Mouse (Mus musculus): ENCODE data around the gene Qrich2. TPM values are rescaled to one million over a fixed set of nuclear protein-coding genes. Genes with fewer than 3 reads are reported as not detected.

Qrich2 gene
- polyA plus RNA-seq, 1 experiment: 1.3 TPM

- TF ChIP-seq POLR2A (IDR thresholded peaks at IDR 0.05; ENCODE audit: insufficient read depth, low read length): no peak
- no peak for TF ChIP-seq EP300 (IDR thresholded peaks at IDR 0.05; ENCODE audit: insufficient read depth, low read depth, low read length)
- no peak for TF ChIP-seq CTCF (IDR thresholded peaks at IDR 0.05; ENCODE audit: low read depth, low read length)
- Histone ChIP-seq H3K4me1 (ENCODE audit: control insufficient read depth, insufficient read depth, low read length) (no peaks in the 10 kb centered on the region), H3K36me3 (ENCODE audit: control insufficient read depth, insufficient read depth, low read length, poor library complexity, severe bottlenecking) (no peaks in the 10 kb centered on the region), H3K27me3 (ENCODE audit: control insufficient read depth, insufficient read depth, low read length, poor library complexity, severe bottlenecking) (no peaks in the 10 kb centered on the region), H3K9ac (ENCODE audit: low read depth, poor library complexity, severe bottlenecking) (no peak overlapping the region), H3K27ac (ENCODE audit: insufficient read depth, low read length) (no peak overlapping the region), H3K4me3 (ENCODE audit: low read depth, low read length) (no peak overlapping the region), H3K9me3 (replicated peaks; ENCODE audit: control insufficient read depth, insufficient read depth, low read length, poor library complexity, severe bottlenecking) (no peaks in the 10 kb centered on the region)
These were observed 42.6 kb upstream of the Qrich2 start for GRCm38 (mm10) chr11:116508689-116509088.

GRCm38 (mm10) chr11:116506151-116506875 lies 40.3 kb upstream of the Qrich2 start:
- no peaks in the 10 kb centered on the region for H3K9me3 ChIP-seq (replicated peaks; ENCODE audit: control insufficient read depth, insufficient read depth, low read length, poor library complexity, severe bottlenecking)
- no peak for TF ChIP-seq EP300 (IDR thresholded peaks at IDR 0.05; ENCODE audit: insufficient read depth, low read depth, low read length)
- TF ChIP-seq CTCF (IDR thresholded peaks at IDR 0.05; ENCODE audit: low read depth, low read length): no peak
- TF ChIP-seq POLR2A (IDR thresholded peaks at IDR 0.05; ENCODE audit: insufficient read depth, low read length): no peak
- no peak overlapping the region for H3K4me3 ChIP-seq (ENCODE audit: low read depth, low read length)
- H3K27ac ChIP-seq (ENCODE audit: insufficient read depth, low read length): no peak overlapping the region
- H3K4me1 ChIP-seq (ENCODE audit: control insufficient read depth, insufficient read depth, low read length): no peaks in the 10 kb centered on the region
- H3K9ac ChIP-seq (ENCODE audit: low read depth, poor library complexity, severe bottlenecking): no peak overlapping the region
- no peaks in the 10 kb centered on the region for H3K36me3 ChIP-seq (ENCODE audit: control insufficient read depth, insufficient read depth, low read length, poor library complexity, severe bottlenecking)
- H3K27me3 ChIP-seq (ENCODE audit: control insufficient read depth, insufficient read depth, low read length, poor library complexity, severe bottlenecking): no peaks in the 10 kb centered on the region

GRCm38 (mm10) chr11:116505573-116505972 lies 39.5 kb upstream of the Qrich2 start:
- H3K9me3 ChIP-seq (replicated peaks; ENCODE audit: control insufficient read depth, insufficient read depth, low read length, poor library complexity, severe bottlenecking): no peaks in the 10 kb centered on the region
- no peak overlapping the region for H3K27ac ChIP-seq (ENCODE audit: insufficient read depth, low read length)
- no peak overlapping the region for H3K4me3 ChIP-seq (ENCODE audit: low read depth, low read length)
- H3K9ac ChIP-seq (ENCODE audit: low read depth, poor library complexity, severe bottlenecking): no peak overlapping the region
- TF ChIP-seq CTCF (IDR thresholded peaks at IDR 0.05; ENCODE audit: low read depth, low read length) (no peak), EP300 (IDR thresholded peaks at IDR 0.05; ENCODE audit: insufficient read depth, low read depth, low read length) (no peak), POLR2A (IDR thresholded peaks at IDR 0.05; ENCODE audit: insufficient read depth, low read length) (no peak)
- no peaks in the 10 kb centered on the region for H3K27me3 ChIP-seq (ENCODE audit: control insufficient read depth, insufficient read depth, low read length, poor library complexity, severe bottlenecking)
- no peaks in the 10 kb centered on the region for H3K4me1 ChIP-seq (ENCODE audit: control insufficient read depth, insufficient read depth, low read length)
- no peaks in the 10 kb centered on the region for H3K36me3 ChIP-seq (ENCODE audit: control insufficient read depth, insufficient read depth, low read length, poor library complexity, severe bottlenecking)

GRCm38 (mm10) chr11:116504516-116504915 lies 38.5 kb upstream of the Qrich2 start:
- no peaks in the 10 kb centered on the region for H3K4me1 ChIP-seq (ENCODE audit: control insufficient read depth, insufficient read depth, low read length)
- H3K4me3 ChIP-seq (ENCODE audit: low read depth, low read length): peak overlapping the region; percentile 46
- no peaks in the 10 kb centered on the region for H3K36me3 ChIP-seq (ENCODE audit: control insufficient read depth, insufficient read depth, low read length, poor library complexity, severe bottlenecking)
- no peaks in the 10 kb centered on the region for H3K27me3 ChIP-seq (ENCODE audit: control insufficient read depth, insufficient read depth, low read length, poor library complexity, severe bottlenecking)
- H3K27ac ChIP-seq (ENCODE audit: insufficient read depth, low read length): no peak overlapping the region
- peak overlapping the region; percentile 6; the same call in 1 of the 2 replicates for H3K9ac ChIP-seq (ENCODE audit: low read depth, poor library complexity, severe bottlenecking)
- TF ChIP-seq EP300 (IDR thresholded peaks at IDR 0.05; ENCODE audit: insufficient read depth, low read depth, low read length): no peak
- no peaks in the 10 kb centered on the region for H3K9me3 ChIP-seq (replicated peaks; ENCODE audit: control insufficient read depth, insufficient read depth, low read length, poor library complexity, severe bottlenecking)

- Histone ChIP-seq H3K4me3 (ENCODE audit: low read depth, low read length) (no peak overlapping the region), H3K27me3 (ENCODE audit: control insufficient read depth, insufficient read depth, low read length, poor library complexity, severe bottlenecking) (no peaks in the 10 kb centered on the region), H3K4me1 (ENCODE audit: control insufficient read depth, insufficient read depth, low read length) (no peaks in the 10 kb centered on the region), H3K9ac (ENCODE audit: low read depth, poor library complexity, severe bottlenecking) (no peak overlapping the region), H3K9me3 (replicated peaks; ENCODE audit: control insufficient read depth, insufficient read depth, low read length, poor library complexity, severe bottlenecking) (no peaks in the 10 kb centered on the region), H3K36me3 (ENCODE audit: control insufficient read depth, insufficient read depth, low read length, poor library complexity, severe bottlenecking) (no peaks in the 10 kb centered on the region), H3K27ac (ENCODE audit: insufficient read depth, low read length) (no peak overlapping the region)
- TF ChIP-seq POLR2A (IDR thresholded peaks at IDR 0.05; ENCODE audit: insufficient read depth, low read length) (no peak), CTCF (IDR thresholded peaks at IDR 0.05; ENCODE audit: low read depth, low read length) (peak; percentile 7)
These were observed 35.1 kb upstream of the Qrich2 start for GRCm38 (mm10) chr11:116501005-116501746.

- TF ChIP-seq POLR2A (IDR thresholded peaks at IDR 0.05; ENCODE audit: insufficient read depth, low read length) (no peak), EP300 (IDR thresholded peaks at IDR 0.05; ENCODE audit: insufficient read depth, low read depth, low read length) (no peak), CTCF (IDR thresholded peaks at IDR 0.05; ENCODE audit: low read depth, low read length) (no peak)
- Histone ChIP-seq H3K9ac (ENCODE audit: low read depth, poor library complexity, severe bottlenecking) (peak overlapping the region; percentile 57; the same call in 1 of the 2 replicates), H3K4me3 (ENCODE audit: low read depth, low read length) (no peak overlapping the region)
These were observed 33.0 kb upstream of the Qrich2 start for GRCm38 (mm10) chr11:116499018-116499417.

More at GRCm38 (mm10) chr11:116499018-116499417, 33.0 kb upstream of the Qrich2 start:
- no peaks in the 10 kb centered on the region for H3K9me3 ChIP-seq (replicated peaks; ENCODE audit: control insufficient read depth, insufficient read depth, low read length, poor library complexity, severe bottlenecking)
- no peaks in the 10 kb centered on the region for H3K36me3 ChIP-seq (ENCODE audit: control insufficient read depth, insufficient read depth, low read length, poor library complexity, severe bottlenecking)
- H3K27me3 ChIP-seq (ENCODE audit: control insufficient read depth, insufficient read depth, low read length, poor library complexity, severe bottlenecking): no peaks in the 10 kb centered on the region
- no peaks in the 10 kb centered on the region for H3K4me1 ChIP-seq (ENCODE audit: control insufficient read depth, insufficient read depth, low read length)
- no peak overlapping the region for H3K27ac ChIP-seq (ENCODE audit: insufficient read depth, low read length)

All from ES-Bruce4 (cell line).